Mouse (Mus musculus) cortical plate, adult 2 months (tissue): Measurements from ENCODE around the gene Hivep2.

Experiments used
- CTCF ChIP-seq: fragments of 200-500 bp; IDR thresholded peaks from 2 replicates; pipeline ENCODE4 v1.5.1; 2011; ENCODE audit warnings: mild to moderate bottlenecking, control low read depth, low read length; ENCODE audit not compliant: insufficient read depth; ENCODE audit errors: extremely low read depth
- POLR2A ChIP-seq: fragments of 200-500 bp; IDR thresholded peaks from 2 replicates; pipeline ENCODE4 v1.6.1; 2011; ENCODE audit warnings: mild to moderate bottlenecking, low read length, control low read depth; ENCODE audit not compliant: insufficient read depth; ENCODE audit errors: extremely low read depth

- no peak for TF ChIP-seq CTCF
- 0 out of 2 replicates have a peak, but pooled peaks have one; percentile 20 for TF ChIP-seq POLR2A
These were observed 52.0 kb downstream of the Hivep2 start for GRCm38 (mm10) chr10:14017822-14018364.
